Mouse (Mus musculus): ENCODE data around the gene Jsrp1. TPM values are rescaled to one million over a fixed set of nuclear protein-coding genes. Genes with fewer than 3 reads are reported as not detected.
"Not testable (repeated sequence)": the region's sequence is repeated elsewhere in the genome, so short reads cannot be mapped to it uniquely, and the experiment has no call there.

Jsrp1 gene
- polyA plus RNA-seq, 1 experiment from 2014 or later: 0.31 TPM

DNA sequence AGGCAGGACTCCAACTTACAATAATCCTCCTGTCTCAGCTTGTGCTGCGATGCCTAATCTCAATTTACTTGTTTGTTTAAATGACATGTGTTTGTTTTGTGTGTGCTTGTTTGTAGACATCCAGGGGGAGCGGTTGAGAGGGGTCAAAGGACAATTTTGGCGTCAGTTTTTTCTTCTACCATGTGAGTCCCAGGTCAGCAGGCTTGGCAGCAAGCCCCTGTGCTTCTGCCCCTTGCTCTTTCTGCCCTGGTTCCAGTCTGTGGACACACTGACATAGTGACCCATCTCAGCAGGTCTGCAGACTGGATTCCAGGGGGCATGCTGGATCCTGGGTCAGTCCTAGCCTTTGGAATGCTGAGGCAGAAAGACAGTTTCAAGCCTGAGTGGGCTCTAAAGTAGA lies 6.1 kb upstream of the Jsrp1 start:
- Histone ChIP-seq H3K9me3 (no peaks in the 10 kb centered on the region), H3K9ac (replicated peaks) (no peak overlapping the region), H3K27me3 (no peaks in the 10 kb centered on the region), H3K27ac (replicated peaks) (no peak overlapping the region), H3K4me1 (no peaks in the 10 kb centered on the region), H3K4me2 (replicated peaks) (no peak overlapping the region), H3K36me3 (no peaks in the 10 kb centered on the region), H3K4me3 (no peak overlapping the region)
- no peak for ATAC-seq (replicated peaks)
- 64% methylated on average over 3 of the region's 3 CpGs for WGBS

DNA sequence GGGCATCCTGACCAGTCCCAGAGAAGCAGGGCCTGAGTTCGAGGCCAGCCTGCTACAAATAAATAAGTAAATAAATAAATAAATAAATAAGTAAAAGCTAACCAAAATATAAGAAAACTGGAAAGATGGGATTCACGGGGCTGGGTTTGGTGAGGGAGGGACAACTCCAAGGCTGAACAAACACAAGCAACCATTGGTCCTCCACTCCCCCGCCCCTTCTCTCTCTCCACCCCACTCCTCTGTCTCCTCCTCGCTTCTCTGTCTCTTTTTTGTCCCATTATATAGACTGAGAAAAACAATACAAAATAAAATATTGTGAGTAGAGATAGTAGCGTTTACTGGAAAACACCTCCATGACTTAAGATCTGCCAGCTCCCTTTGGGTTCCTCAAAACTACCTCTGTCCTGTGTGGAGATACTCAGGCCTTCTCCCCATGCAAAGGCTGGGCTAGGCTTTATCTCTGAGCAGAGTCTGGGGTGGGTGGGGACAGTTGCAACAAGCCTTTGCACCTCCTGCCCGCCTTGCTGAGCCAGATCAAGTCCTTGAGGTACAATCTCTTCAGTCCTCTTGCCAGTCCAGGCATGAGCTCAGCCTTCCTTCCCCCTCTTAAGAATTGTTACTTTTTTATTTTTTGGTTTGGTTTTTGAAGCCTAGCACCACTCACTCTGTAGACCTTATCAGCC lies 5.4 kb upstream of the Jsrp1 start:
- no peak overlapping the region for H3K27ac ChIP-seq (replicated peaks)
- WGBS: 60% methylated on average over 6 of the region's 6 CpGs
- no peak overlapping the region for H3K4me2 ChIP-seq (replicated peaks)
- H3K36me3 ChIP-seq: no peaks in the 10 kb centered on the region
- H3K4me1 ChIP-seq: no peaks in the 10 kb centered on the region
- H3K9me3 ChIP-seq: no peaks in the 10 kb centered on the region
- H3K9ac ChIP-seq (replicated peaks): no peak overlapping the region
- H3K4me3 ChIP-seq: no peak overlapping the region
- no peaks in the 10 kb centered on the region for H3K27me3 ChIP-seq
- ATAC-seq (replicated peaks): no peak

- not testable (repeated sequence) for H3K36me3 ChIP-seq; H3K9ac ChIP-seq (replicated peaks); H3K9me3 ChIP-seq; H3K4me2 ChIP-seq (replicated peaks); H3K4me1 ChIP-seq; ATAC-seq (replicated peaks); H3K27ac ChIP-seq (replicated peaks); H3K4me3 ChIP-seq; H3K27me3 ChIP-seq
- 84% methylated on average over 7 of the region's 7 CpGs for WGBS
Observed at GRCm38 (mm10) chr10:80817955-80818354, 4.7 kb upstream of the Jsrp1 start.

GRCm38 (mm10) chr10:80817164-80817563 lies 3.9 kb upstream of the Jsrp1 start:
- Histone ChIP-seq H3K9ac (replicated peaks) (no peak overlapping the region), H3K27ac (replicated peaks) (no peak overlapping the region), H3K36me3 (no peaks in the 10 kb centered on the region), H3K4me3 (no peak overlapping the region), H3K27me3 (0 out of 2 replicates have a peak, but pooled peaks cover 3% of the 10 kb centered on the region), H3K4me1 (no peaks in the 10 kb centered on the region), H3K4me2 (replicated peaks) (no peak overlapping the region), H3K9me3 (no peaks in the 10 kb centered on the region)
- no peak for ATAC-seq (replicated peaks)
- 68% methylated on average over 2 of the region's 2 CpGs for WGBS

- not testable (repeated sequence) for H3K27ac ChIP-seq (replicated peaks); H3K4me3 ChIP-seq; H3K9ac ChIP-seq (replicated peaks); ATAC-seq (replicated peaks); H3K9me3 ChIP-seq; H3K27me3 ChIP-seq; H3K36me3 ChIP-seq; H3K4me2 ChIP-seq (replicated peaks); H3K4me1 ChIP-seq
- 78% methylated on average over 3 of the region's 3 CpGs for WGBS
Observed at GRCm38 (mm10) chr10:80816303-80816702, 3.0 kb upstream of the Jsrp1 start.

DNA sequence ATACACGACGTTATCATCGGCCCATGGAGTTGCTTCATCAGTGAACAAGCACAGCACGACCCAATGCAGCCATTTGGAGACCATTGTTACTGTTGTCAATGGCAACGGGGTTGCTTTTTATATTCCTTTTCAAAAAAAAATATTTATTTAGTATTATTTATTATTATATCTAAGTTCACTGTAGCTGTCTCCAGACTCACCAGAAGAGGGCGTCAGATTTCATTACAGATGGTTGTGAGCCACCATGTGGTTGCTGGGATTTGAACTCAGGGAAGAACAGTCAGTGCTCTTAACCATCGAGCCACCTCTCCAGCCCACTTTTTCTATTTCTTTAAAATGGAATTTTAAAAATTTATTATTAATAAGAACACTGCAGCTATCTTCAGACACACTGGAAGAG lies 1.5 kb upstream of the Jsrp1 start:
- H3K4me1 ChIP-seq: no peaks in the 10 kb centered on the region
- no peak overlapping the region for H3K4me2 ChIP-seq (replicated peaks)
- H3K9me3 ChIP-seq: no peaks in the 10 kb centered on the region
- no peak for ATAC-seq (replicated peaks)
- peaks cover 21% of the 10 kb centered on the region for H3K27me3 ChIP-seq
- H3K9ac ChIP-seq (replicated peaks): no peak overlapping the region
- H3K27ac ChIP-seq (replicated peaks): no peak overlapping the region
- H3K36me3 ChIP-seq: no peaks in the 10 kb centered on the region
- H3K4me3 ChIP-seq: no peak overlapping the region
- 71% methylated on average over 7 of the region's 7 CpGs for WGBS

- 69% methylated on average over 5 of the region's 5 CpGs for WGBS
- no peak for ATAC-seq (replicated peaks)
- no peak overlapping the region for H3K4me3 ChIP-seq
Observed at GRCm38 (mm10) chr10:80812391-80813041, 782 bp downstream of the Jsrp1 start.

DNA sequence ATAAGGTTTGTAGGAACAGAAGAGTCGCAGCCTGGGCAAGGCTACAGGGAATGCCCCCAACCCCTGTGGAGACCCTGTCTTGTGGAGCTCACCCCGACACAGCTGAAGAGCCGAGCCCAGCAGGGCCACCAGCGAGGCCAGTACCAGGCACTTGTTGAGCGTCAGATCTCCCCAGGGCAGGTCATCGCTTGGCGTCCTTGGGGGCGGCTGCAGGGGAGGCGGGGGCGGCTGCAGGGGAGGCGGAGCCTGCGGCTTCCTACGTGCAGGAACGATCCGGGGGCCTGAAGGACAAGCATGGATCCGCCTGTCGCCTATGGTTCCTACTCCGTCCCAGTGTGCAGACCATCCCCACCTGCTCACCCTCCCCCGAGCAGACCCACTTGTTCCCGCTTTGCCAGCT lies 3.2 kb downstream of the Jsrp1 start:
- Histone ChIP-seq H3K4me1 (peaks cover 26% of the 10 kb centered on the region), H3K27ac (replicated peaks) (no peak overlapping the region), H3K27me3 (peaks cover 41% of the 10 kb centered on the region), H3K4me3 (no peak overlapping the region), H3K9me3 (no peaks in the 10 kb centered on the region), H3K36me3 (peaks cover 1% of the 10 kb centered on the region; the same call in 1 of the 2 replicates), H3K4me2 (replicated peaks) (no peak overlapping the region), H3K9ac (replicated peaks) (no peak overlapping the region)
- WGBS: 4% methylated on average over 20 of the region's 20 CpGs
- no peak for ATAC-seq (replicated peaks)

More at GRCm38 (mm10) chr10:80812391-80813041, 782 bp downstream of the Jsrp1 start:
- Histone ChIP-seq H3K27ac (replicated peaks) (no peak overlapping the region), H3K9me3 (no peaks in the 10 kb centered on the region), H3K4me1 (peaks cover 14% of the 10 kb centered on the region), H3K36me3 (no peaks in the 10 kb centered on the region), H3K27me3 (peaks cover 41% of the 10 kb centered on the region), H3K9ac (replicated peaks) (no peak overlapping the region), H3K4me2 (replicated peaks) (no peak overlapping the region)

- H3K4me3 ChIP-seq: peak overlapping the region; percentile 6; the same call in 1 of the 2 replicates
- peaks cover 9% of the 10 kb centered on the region for H3K36me3 ChIP-seq
- no peak overlapping the region for H3K27ac ChIP-seq (replicated peaks)
- H3K4me2 ChIP-seq (replicated peaks): no peak overlapping the region
- ATAC-seq (replicated peaks): no peak
- 8% methylated on average over 18 of the region's 18 CpGs for WGBS
- H3K27me3 ChIP-seq: peaks cover 41% of the 10 kb centered on the region
- no peak overlapping the region for H3K9ac ChIP-seq (replicated peaks)
- no peaks in the 10 kb centered on the region for H3K9me3 ChIP-seq
- peaks cover 26% of the 10 kb centered on the region for H3K4me1 ChIP-seq
Observed at GRCm38 (mm10) chr10:80808985-80809632, 4.2 kb downstream of the Jsrp1 start.

DNA sequence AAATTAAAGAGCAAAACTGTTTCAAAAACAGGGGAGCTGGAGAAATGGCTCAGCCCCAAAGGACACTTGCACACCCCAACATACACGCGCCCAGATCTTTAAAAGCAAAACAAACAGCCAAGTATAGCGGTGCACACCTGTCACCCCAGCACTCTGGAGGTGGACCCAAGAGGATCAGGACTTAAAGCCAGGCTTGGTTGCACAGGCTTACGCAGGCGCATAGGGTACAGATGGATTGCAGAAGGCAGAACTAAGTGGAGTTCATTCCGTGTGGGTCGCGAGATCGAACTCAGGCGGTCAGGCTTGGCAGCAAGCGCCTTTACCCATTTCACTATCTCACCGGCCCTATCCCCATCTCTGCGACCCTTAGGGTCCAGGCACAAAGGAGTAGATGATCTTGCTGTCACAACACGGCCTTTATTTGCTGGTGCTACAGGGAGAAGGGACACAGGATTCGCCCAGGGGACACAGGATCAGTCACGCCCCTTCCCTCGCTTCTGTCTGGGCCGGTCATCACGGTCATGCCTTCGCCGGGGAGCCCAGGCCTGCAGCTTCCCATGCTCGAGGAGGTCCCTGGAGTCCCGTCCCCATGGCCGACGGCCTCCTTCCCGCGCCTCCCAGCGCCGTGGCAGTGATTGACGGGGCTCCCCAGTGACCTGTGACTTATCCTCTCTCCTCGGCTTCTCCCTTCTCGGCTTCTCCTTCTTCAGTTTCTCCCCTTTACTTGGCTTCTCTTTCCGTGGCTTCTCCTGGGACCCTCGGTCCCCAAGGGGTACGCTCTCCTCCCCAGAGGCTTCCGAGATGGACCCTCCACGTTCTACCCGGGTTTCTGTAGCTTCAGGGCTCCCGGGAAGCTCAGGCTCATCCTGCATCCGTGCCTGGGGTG lies 5.0 kb downstream of the Jsrp1 start:
- Histone ChIP-seq H3K9ac (replicated peaks) (no peak overlapping the region), H3K4me3 (0 out of 2 replicates have a peak overlapping the region, but pooled peaks have one; percentile 6), H3K27ac (replicated peaks) (no peak overlapping the region), H3K27me3 (peaks cover 40% of the 10 kb centered on the region), H3K9me3 (no peaks in the 10 kb centered on the region), H3K4me1 (peaks cover 26% of the 10 kb centered on the region), H3K36me3 (peaks cover 16% of the 10 kb centered on the region), H3K4me2 (replicated peaks) (peak overlapping the region; percentile 80; the same call in 1 of the 2 replicates)
- no peak for ATAC-seq (replicated peaks)
- 18% methylated on average over 40 of the region's 40 CpGs for WGBS

DNA sequence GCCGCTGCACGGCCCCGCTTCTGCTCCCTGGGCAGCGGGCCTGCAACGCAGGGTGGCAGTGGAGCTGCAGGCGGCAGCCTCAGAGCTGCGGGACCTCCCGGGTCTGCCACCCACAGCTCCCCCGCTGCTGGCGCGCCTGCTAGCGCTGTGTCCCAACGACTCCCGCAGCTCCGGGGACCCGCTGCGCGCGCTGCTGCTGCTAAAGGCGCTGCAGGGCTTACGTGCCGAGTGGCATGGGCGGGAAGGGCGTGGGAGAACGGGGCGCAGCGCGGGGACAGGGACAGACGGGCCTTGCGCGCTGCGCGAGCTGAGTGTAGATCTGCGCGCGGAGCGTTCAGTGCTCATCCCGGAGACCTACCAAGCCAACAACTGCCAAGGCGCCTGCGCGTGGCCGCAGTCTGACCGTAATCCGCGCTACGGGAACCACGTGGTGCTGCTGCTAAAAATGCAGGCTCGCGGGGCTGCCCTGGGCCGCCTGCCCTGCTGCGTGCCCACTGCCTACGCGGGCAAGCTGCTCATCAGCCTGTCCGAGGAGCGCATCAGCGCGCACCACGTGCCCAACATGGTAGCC lies 6.2 kb downstream of the Jsrp1 start:
- peak overlapping the region; percentile 80 for H3K4me2 ChIP-seq (replicated peaks)
- peak; percentile 79 for ATAC-seq (replicated peaks)
- WGBS: under 1% methylated on average over 56 of the region's 58 CpGs
- peak overlapping the region; percentile 82 for H3K27ac ChIP-seq (replicated peaks)
- peaks cover 28% of the 10 kb centered on the region for H3K36me3 ChIP-seq
- H3K4me1 ChIP-seq: peaks cover 26% of the 10 kb centered on the region
- peak overlapping the region; percentile 47 for H3K4me3 ChIP-seq
- H3K9me3 ChIP-seq: no peaks in the 10 kb centered on the region
- peaks cover 38% of the 10 kb centered on the region for H3K27me3 ChIP-seq
- peak overlapping the region; percentile 55 for H3K9ac ChIP-seq (replicated peaks)

All from forebrain, embryonic 15.5 days (tissue).